Mouse (Mus musculus): Measurements from ENCODE around the gene Nos1ap.

DNA sequence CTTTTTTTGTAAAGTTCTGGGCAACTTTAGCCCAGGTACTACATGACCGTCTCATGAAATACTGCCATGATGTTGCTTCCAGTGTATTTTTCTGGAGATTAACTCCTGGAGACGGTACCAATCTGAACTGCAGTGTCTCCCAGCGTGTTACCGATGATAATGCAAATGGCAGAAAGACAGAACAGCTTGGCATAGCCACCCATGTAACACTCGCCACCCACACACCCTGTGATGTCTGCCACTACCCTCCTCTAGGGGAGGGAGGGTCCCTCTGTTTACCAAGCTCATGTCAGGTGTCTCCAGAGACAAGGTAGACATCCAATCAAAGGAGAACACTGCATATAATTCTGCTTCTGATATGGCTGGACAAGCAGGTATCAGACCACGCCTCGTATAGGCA is 70.0 kb downstream of the Nos1ap start:
- TF ChIP-seq CTCF (IDR thresholded peaks at IDR 0.05; ENCODE audit: borderline replicate concordance, insufficient read depth, low read length) (no peak), POLR2A (IDR thresholded peaks at IDR 0.05; ENCODE audit: low read depth, low read length) (no peak)

All from embryonic fibroblast, embryonic 13.5 days (primary cell).